Mouse (Mus musculus): Measurements from ENCODE around the gene A930004D18Rik.

- no peak for TF ChIP-seq CTCF (conservative IDR thresholded peaks at IDR 0.05; ENCODE audit: insufficient read depth, insufficient read length, low read depth, low read length)
- no peak for TF ChIP-seq POLR2A (IDR thresholded peaks at IDR 0.05; ENCODE audit: low read depth, low read length)
These were observed 11.8 kb downstream of the A930004D18Rik start for GRCm38 (mm10) chr2:18025781-18026115.

All from kidney, adult 2 months (tissue).